Mouse (Mus musculus) limb, embryonic 10.5 days (tissue): ENCODE measurements around the gene Stard3. TPM values are rescaled to one million over a fixed set of nuclear protein-coding genes. Genes with fewer than 3 reads are reported as not detected.
"Not testable (repeated sequence)": the region's sequence is repeated elsewhere in the genome, so short reads cannot be mapped to it uniquely, and the experiment has no call there.

Experiments used
- DNase-seq: peaks from one replicate; pipeline ENCODE4 v3.0.0-alpha.2; 2017; ENCODE audit warnings: low spot score
- H3K27ac ChIP-seq: fragments of 300-500 bp; sonication (generic); 2 replicates; pipeline ENCODE4 v1.5.1; 2016; ENCODE audit warnings: mild to moderate bottlenecking
- H3K27me3 ChIP-seq: fragments of 300-500 bp; sonication (generic); 2 replicates; pipeline ENCODE4 v1.6.1; 2016; ENCODE audit warnings: low read depth, mild to moderate bottlenecking; ENCODE audit not compliant: poor library complexity, severe bottlenecking
- H3K36me3 ChIP-seq: fragments of 300-500 bp; sonication (generic); 2 replicates; pipeline ENCODE4 v1.6.1; 2016; ENCODE audit warnings: mild to moderate bottlenecking, moderate library complexity
- H3K4me1 ChIP-seq: fragments of 300-500 bp; sonication (generic); 2 replicates; pipeline ENCODE4 v1.6.1; 2016
- H3K4me3 ChIP-seq: fragments of 300-500 bp; sonication (generic); 2 replicates; pipeline ENCODE4 v1.5.1; 2016; ENCODE audit warnings: mild to moderate bottlenecking, moderate library complexity
- H3K9me3 ChIP-seq: fragments of 300-500 bp; sonication (generic); replicated peaks from 2 replicates; pipeline ENCODE4 v1.6.1; 2016; ENCODE audit warnings: mild to moderate bottlenecking
- WGBS: fragments of 180-500 bp; shearing (Covaris S2); methylation state at CpG from one replicate; pipeline ENCODE4 v1.1.7; 2016; 5-methylcytosine and 5-hydroxymethylcytosine counted together
- polyA plus RNA-seq: library from polyadenylated mRNA; unstranded; fragments of >200 nt; fragmentation: Nextera tagmentation; extraction: Ambion mirVana; gene quantifications from 2 replicates; pipeline ENCODE4 v1.2.1, GENCODE M21; 2016

Stard3 gene
- polyA plus RNA-seq, 1 experiment from 2014 or later: 41.3 TPM

GRCm38 (mm10) chr11:98377787-98378186 lies 19.6 kb downstream of the Stard3 start:
- H3K27ac ChIP-seq: no peak overlapping the region
- H3K36me3 ChIP-seq: peaks cover 87% of the 10 kb centered on the region
- 83% methylated on average over 11 of the region's 11 CpGs for WGBS
- no peak overlapping the region for H3K4me3 ChIP-seq
- H3K4me1 ChIP-seq: no peaks in the 10 kb centered on the region
- H3K27me3 ChIP-seq: no peaks in the 10 kb centered on the region
- no peaks in the 10 kb centered on the region for H3K9me3 ChIP-seq
- DNase-seq: no peak

GRCm38 (mm10) chr11:98379379-98379778 lies 21.2 kb downstream of the Stard3 start:
- no peaks in the 10 kb centered on the region for H3K4me1 ChIP-seq
- WGBS: 92% methylated on average over 7 of the region's 7 CpGs
- no peak overlapping the region for H3K27ac ChIP-seq

GRCm38 (mm10) chr11:98380106-98380505 lies 21.9 kb downstream of the Stard3 start:
- Histone ChIP-seq H3K36me3 (peaks cover 68% of the 10 kb centered on the region), H3K9me3 (no peaks in the 10 kb centered on the region), H3K4me1 (no peaks in the 10 kb centered on the region), H3K4me3 (no peak overlapping the region), H3K27me3 (peaks cover 22% of the 10 kb centered on the region), H3K27ac (no peak overlapping the region)
- DNase-seq: no peak
- WGBS: 87% methylated on average over 6 of the region's 6 CpGs

More at GRCm38 (mm10) chr11:98379379-98379778, 21.2 kb downstream of the Stard3 start:
- DNase-seq: no peak
- Histone ChIP-seq H3K36me3 (peaks cover 75% of the 10 kb centered on the region), H3K9me3 (no peaks in the 10 kb centered on the region), H3K4me3 (no peak overlapping the region), H3K27me3 (peaks cover 15% of the 10 kb centered on the region)

- H3K4me3 ChIP-seq: no peak overlapping the region
- H3K36me3 ChIP-seq: peaks cover 52% of the 10 kb centered on the region
- no peaks in the 10 kb centered on the region for H3K9me3 ChIP-seq
- peaks cover 38% of the 10 kb centered on the region for H3K27me3 ChIP-seq
- no peak overlapping the region for H3K27ac ChIP-seq
- 86% methylated on average over 2 of the region's 2 CpGs for WGBS
- H3K4me1 ChIP-seq: peaks cover 5% of the 10 kb centered on the region
- DNase-seq: no peak
Measured at GRCm38 (mm10) chr11:98381651-98382050, 23.5 kb downstream of the Stard3 start.

- H3K4me3 ChIP-seq, H3K27ac ChIP-seq, DNase-seq, H3K4me1 ChIP-seq, H3K9me3 ChIP-seq: not testable (repeated sequence)
- WGBS: 49% methylated on average over 2 of the region's 2 CpGs
- peaks cover 45% of the 10 kb centered on the region for H3K27me3 ChIP-seq
- peaks cover 45% of the 10 kb centered on the region for H3K36me3 ChIP-seq
Measured at GRCm38 (mm10) chr11:98382405-98382804, 24.2 kb downstream of the Stard3 start.

GRCm38 (mm10) chr11:98383261-98384030 lies 25.3 kb downstream of the Stard3 start, which contains the start of gene Tcap:
TSS of gene Tcap (plus strand) at chr11:98383811.
- H3K4me3 ChIP-seq: no peak within 1 kb of the TSS
- H3K27me3 ChIP-seq: peaks cover 56% of the 10 kb centered on the region
- DNase-seq: no peak
- H3K36me3 ChIP-seq: peaks cover 34% of the 10 kb centered on the region
- H3K27ac ChIP-seq: no peak within 1 kb of the TSS
- peaks cover 12% of the 10 kb centered on the region for H3K4me1 ChIP-seq
- H3K9me3 ChIP-seq: no peaks in the 10 kb centered on the region
- 57% methylated on average over 14 of the region's 14 CpGs for WGBS

- Histone ChIP-seq H3K9me3 (no peaks in the 10 kb centered on the region), H3K27me3 (peaks cover 63% of the 10 kb centered on the region), H3K27ac (no peak overlapping the region), H3K4me3 (no peak overlapping the region), H3K36me3 (peaks cover 27% of the 10 kb centered on the region), H3K4me1 (peaks cover 12% of the 10 kb centered on the region)
- DNase-seq: no peak
- 67% methylated on average over 20 of the region's 20 CpGs for WGBS
Measured at GRCm38 (mm10) chr11:98384216-98384615, 26.0 kb downstream of the Stard3 start.

GRCm38 (mm10) chr11:98384721-98385637 lies 26.8 kb downstream of the Stard3 start:
- no peak for DNase-seq
- no peaks in the 10 kb centered on the region for H3K9me3 ChIP-seq
- no peak overlapping the region for H3K4me3 ChIP-seq
- peaks cover 19% of the 10 kb centered on the region for H3K36me3 ChIP-seq
- H3K4me1 ChIP-seq: peaks cover 12% of the 10 kb centered on the region
- 66% methylated on average over 8 of the region's 8 CpGs for WGBS
- no peak overlapping the region for H3K27ac ChIP-seq
- peaks cover 71% of the 10 kb centered on the region for H3K27me3 ChIP-seq

- 48% methylated on average over 25 of the region's 25 CpGs for WGBS
- Histone ChIP-seq H3K9me3 (no peaks in the 10 kb centered on the region), H3K27ac (0 out of 2 replicates have a peak within 1 kb of the TSS, but pooled peaks have one; percentile 27), H3K27me3 (peaks cover 80% of the 10 kb centered on the region), H3K4me3 (peak within 1 kb of the TSS; percentile 15), H3K4me1 (peaks cover 15% of the 10 kb centered on the region), H3K36me3 (peaks cover 10% of the 10 kb centered on the region)
- no peak for DNase-seq
Measured at GRCm38 (mm10) chr11:98385638-98386585, 27.7 kb downstream of the Stard3 start, which contains the start of gene Pnmt. TSS of gene Pnmt (plus strand) at chr11:98386450.

GRCm38 (mm10) chr11:98386596-98386995 lies 28.4 kb downstream of the Stard3 start:
- H3K4me1 ChIP-seq: peaks cover 17% of the 10 kb centered on the region

GRCm38 (mm10) chr11:98387056-98387577 lies 28.9 kb downstream of the Stard3 start:
- no peaks in the 10 kb centered on the region for H3K36me3 ChIP-seq
- peaks cover 23% of the 10 kb centered on the region for H3K4me1 ChIP-seq
- DNase-seq: no peak
- peak overlapping the region; percentile 15 for H3K4me3 ChIP-seq
- WGBS: 49% methylated on average over 14 of the region's 14 CpGs
- H3K27ac ChIP-seq: no peak overlapping the region
- H3K9me3 ChIP-seq: no peaks in the 10 kb centered on the region
- peaks cover 92% of the 10 kb centered on the region for H3K27me3 ChIP-seq

More at GRCm38 (mm10) chr11:98386596-98386995, 28.4 kb downstream of the Stard3 start:
- peak; percentile 49 for DNase-seq
- WGBS: 17% methylated on average over 24 of the region's 24 CpGs
- peaks cover 87% of the 10 kb centered on the region for H3K27me3 ChIP-seq
- 0 out of 2 replicates have a peak overlapping the region, but pooled peaks have one; percentile 27 for H3K27ac ChIP-seq
- H3K9me3 ChIP-seq: no peaks in the 10 kb centered on the region
- H3K36me3 ChIP-seq: peaks cover 3% of the 10 kb centered on the region; the same call in 1 of the 2 replicates
- peak overlapping the region; percentile 15 for H3K4me3 ChIP-seq

GRCm38 (mm10) chr11:98388282-98388681 lies 30.1 kb downstream of the Stard3 start:
- no peaks in the 10 kb centered on the region for H3K9me3 ChIP-seq
- no peaks in the 10 kb centered on the region; the same call in 1 of the 2 replicates for H3K36me3 ChIP-seq
- WGBS: 76% methylated on average over 10 of the region's 10 CpGs
- H3K4me1 ChIP-seq: peaks cover 32% of the 10 kb centered on the region
- H3K27me3 ChIP-seq: peaks cover 100% of the 10 kb centered on the region
- DNase-seq: no peak
- H3K4me3 ChIP-seq: no peak overlapping the region
- H3K27ac ChIP-seq: no peak overlapping the region
